Mouse (Mus musculus) testis, postnatal 14 days (tissue): ENCODE measurements at regions not wholly inside any gene's neighbourhood (a gene's known extent, or its start where the extent isn't known, plus 50 kb on each side); places are given as distances from the start of the nearest gene placed in this dataset.

Experiments used
- DNase-seq: peaks from one replicate; pipeline ENCODE4 v3.0.0; 2021; ENCODE audit warnings: low spot score

DNA sequence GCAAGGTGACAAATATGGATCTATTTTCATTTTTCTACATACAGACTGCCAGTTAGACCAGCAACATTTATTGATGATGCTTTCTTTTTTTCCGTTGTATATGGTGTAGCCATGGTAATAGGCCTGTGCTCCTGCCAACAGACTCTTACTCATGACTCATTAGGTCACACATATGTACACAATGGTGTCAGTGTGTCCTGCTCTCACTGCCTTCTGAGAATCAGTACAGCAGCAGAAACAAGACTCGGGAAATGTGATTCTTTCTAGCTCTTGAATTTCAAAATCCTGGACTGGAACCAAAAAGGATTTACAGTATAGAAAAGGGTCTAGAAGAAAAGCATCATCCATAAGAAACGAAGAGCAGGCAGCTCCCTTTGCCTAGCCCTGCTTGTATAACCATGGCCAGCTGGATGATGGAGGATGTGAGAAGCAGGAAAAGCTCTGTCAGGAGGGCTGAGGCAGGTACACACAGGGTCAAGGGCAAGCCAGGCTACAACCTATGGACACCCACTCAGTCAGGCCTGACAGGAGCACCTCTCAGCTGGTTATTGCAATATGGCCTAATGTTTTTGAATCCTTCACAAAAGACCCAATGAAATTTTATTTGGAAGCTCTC is 132.2 kb downstream of the Tmem17 start:
- no peak for DNase-seq

GRCm38 (mm10) chr11:22644877-22645276 is 133.0 kb downstream of the Tmem17 start:
- DNase-seq = no peak

DNA sequence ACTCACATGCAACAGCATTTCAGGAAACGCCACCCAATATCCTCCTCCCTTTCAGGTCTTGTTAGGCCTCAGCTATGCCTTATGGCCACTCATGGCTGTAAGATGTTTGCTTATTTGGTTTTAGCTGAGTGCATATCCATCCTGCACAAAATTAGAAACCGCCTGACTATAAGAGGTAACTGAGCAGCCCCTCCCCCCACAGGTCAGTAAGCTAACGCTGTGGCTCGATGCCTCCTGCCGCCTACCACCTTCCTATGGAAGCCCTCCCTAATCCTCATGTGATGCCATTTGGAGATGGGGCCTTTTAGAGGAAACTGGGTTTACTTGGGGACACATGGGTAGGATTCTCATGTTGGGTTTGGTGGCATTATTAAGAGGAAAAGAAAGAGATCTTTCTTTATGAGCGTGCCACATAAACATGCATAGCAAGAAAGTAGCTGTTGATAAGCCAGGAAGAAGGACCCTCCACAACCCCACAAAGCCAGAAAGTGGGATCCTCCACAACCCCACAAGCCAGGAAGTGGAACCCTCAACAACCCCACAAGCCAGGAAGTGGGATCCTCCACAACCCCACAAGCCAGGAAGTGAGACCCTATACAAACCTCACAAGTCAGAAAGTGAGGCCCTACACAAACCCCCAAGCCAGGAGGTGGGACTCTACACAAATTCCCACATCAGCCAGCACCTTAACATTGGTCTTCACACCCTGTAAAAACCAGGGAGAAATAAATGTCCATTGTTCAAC is 134.5 kb downstream of the Tmem17 start:
- DNase-seq = no peak

DNA sequence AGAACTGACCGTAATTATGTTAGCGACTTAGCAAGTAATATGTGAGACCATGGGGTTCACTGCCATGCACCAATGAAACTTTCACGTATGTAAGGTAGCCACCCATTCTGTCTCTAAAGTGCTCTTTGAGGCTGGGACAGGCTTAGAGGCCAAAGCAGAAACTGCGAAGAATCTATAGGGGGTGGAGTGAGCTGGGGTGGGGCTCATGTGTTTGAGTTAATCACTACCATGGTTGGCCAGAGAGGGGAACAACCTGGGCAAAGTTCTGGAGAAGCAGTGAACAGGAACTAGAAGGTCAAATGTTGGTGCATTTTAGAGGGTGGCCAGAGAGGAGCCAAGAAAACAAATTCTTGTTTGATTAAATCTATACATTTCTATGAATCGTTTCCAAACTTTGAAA is 136.4 kb downstream of the Tmem17 start:
- no peak for DNase-seq

- no peak for DNase-seq
These were observed 138.9 kb downstream of the Tmem17 start for GRCm38 (mm10) chr11:22650771-22651170.

DNA sequence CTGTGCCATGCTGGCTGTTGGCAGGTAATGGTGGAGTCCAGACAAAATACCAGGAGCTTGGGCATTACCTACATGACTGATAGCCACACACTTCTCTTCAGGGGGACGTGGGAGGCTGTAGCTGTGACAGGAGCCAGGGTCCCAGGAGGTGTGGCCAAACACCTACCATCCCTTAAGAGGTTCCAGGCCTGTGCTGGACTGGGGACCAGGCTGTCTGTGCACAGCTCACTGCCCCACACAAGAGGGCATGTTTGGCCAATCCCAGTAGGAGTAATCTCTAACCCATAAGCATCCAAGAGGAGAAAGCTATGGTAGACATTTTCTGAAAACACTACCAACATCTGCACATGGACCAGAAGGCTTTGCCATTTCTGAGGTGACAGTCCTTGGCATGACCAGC is 139.4 kb downstream of the Tmem17 start:
- DNase-seq = no peak

DNA sequence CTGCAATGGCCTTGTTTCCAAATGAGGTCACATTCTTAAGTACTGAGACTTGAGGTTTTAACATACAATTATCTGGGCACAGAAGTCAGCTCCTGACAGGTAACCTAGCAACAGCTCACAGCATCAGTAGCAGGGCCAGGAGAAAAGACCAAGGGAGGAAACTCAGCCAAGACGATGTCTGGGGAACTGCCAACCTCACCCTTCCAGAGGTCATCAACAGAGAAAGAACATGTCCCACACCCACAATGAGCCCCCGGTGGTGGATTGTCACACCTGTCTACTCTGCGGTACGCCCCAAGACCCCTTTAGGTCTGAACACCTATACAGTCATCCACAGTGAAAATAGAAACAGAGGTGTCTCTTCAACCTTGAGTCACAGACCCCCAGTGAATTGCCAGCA is 140.0 kb downstream of the Tmem17 start:
- no peak for DNase-seq

GRCm38 (mm10) chr11:22652931-22653330 is 141.0 kb downstream of the Tmem17 start:
- no peak for DNase-seq

DNA sequence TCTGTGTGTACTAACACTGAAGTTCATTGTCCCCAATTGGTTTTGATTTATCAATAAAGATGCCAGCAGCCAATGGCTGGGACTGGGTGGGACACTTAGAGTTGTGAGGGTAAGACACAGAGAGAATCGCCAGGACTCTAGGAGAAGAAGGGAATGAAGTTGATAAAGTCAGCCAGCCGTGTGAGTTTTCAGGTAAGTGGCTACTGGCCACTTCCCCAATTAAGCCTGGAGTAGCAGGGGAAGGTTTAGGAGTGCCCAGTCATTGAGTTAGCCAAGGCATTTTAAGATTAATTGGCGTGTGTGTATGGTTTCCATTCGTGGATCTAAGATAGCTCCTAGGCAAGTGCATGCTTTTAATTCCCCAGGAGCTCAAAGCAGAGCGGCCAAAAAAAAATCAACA is 141.5 kb downstream of the Tmem17 start:
- no peak for DNase-seq

DNA sequence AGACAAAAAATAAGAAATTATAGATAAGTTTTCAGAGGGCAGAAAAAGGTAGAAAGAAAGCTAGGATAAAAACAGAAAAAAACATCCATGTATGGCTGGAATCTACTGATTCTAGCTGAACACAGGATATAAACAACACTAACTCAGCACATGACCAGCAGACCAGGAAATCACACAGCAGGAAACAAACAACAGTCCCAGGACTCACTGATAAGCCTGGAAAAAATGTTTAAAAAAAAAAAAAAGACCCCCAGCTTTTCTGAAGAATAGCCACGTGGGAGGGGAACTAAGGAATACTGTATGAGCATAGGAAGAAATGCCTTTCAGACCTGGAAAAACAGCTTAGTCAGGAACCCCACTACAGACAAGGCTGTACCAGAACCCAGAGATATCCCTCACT is 145.7 kb downstream of the Tmem17 start:
- no peak for DNase-seq

DNA sequence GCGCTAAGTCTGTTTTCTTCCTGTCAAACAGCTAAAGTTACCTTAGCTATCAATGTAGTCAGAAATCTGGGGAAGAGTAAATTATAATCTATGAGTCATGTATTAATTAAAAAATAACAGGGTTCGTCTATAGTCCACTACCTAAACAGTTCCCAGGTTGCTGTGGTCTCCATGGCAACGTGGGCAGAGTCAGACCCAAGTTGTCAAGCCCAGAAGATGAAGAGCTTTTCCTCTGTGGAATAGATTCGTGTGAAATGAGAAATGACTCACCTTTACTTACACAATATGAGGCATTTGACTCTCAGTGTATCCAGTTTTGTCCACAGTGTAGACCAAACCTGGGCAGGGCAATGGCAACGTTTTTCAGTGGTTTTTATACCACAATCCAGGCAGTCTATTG is 149.2 kb downstream of the Tmem17 start:
- no peak for DNase-seq

- no peak for DNase-seq
These were observed 150.0 kb downstream of the Tmem17 start for GRCm38 (mm10) chr11:22661713-22662551.

DNA sequence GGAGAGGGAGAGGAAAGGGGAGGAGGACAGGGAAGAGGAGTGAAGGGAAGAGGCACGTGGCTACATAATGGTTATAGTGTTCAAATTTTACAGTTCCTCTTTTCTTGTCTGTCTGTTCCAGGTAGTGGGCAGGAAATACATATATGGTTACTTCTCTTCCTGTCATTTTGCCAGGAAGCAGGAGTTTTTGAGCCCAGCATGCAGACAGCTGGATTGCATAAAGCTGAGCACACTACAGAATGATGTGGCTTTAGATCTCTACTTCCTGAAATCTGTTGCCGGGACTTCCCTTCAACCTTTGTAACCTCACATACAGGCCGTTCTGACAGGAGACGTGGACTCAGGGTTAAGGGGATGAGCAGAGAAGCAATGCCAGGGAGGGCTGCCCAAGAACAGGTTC is 154.1 kb downstream of the Tmem17 start:
- DNase-seq = no peak

GRCm38 (mm10) chr11:22666378-22666777 is 154.5 kb downstream of the Tmem17 start:
- DNase-seq = no peak

GRCm38 (mm10) chr11:22668220-22668619 is 156.3 kb downstream of the Tmem17 start:
- DNase-seq = no peak

GRCm38 (mm10) chr11:22669267-22669666 is 157.4 kb downstream of the Tmem17 start:
- no peak for DNase-seq

DNA sequence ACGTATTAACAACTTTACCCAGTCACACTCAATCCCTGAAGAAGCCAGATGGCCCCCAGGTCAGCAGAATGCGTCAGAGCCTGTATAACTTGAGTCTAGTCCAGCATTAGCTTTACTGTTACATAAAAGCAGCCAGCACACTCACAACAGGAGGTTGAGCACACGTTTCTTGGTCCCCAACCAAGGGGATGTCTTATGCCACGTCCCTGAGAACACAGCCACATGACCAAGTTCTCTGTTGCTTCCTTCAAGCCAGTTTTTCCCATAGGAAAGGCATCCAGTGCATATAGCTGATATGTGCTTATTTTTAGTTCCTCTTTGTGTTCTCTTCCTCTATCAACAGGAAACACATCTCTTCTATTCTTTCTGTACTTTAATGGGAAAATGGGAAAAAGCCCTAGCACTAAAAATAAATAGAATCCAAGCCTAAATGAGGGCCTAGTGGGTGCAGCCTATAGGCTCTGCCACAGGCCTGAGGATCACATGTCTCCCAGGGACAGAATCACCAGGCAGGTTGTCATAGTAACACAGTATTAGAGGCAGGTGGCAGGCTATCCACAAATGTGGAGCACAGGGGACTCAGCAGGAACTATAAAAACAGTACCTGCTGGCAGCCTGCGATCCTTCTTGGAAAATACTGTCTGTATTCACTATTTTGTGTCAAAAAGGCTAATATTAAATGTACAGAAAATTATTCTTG is 160.1 kb downstream of the Tmem17 start:
- DNase-seq = no peak

DNA sequence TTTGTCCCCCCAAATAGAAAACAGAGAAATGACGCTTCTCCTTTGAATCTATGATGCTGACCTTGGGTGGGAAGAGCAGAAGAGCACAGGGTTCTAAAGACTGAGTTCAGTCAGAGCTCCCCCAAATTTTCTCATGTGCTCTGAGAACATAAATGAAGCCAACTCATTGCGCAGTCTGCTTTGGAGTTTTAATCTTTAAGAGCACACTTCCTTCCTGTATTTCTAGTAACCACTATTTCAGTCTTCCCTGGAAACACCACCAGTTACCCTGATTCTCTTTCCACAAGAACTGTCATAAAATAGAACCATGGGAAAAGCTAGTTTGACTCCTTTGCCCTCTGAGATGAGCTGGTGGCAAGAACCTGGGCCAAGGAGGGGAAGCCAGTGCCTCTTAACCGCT is 163.2 kb downstream of the Tmem17 start:
- DNase-seq = no peak

DNA sequence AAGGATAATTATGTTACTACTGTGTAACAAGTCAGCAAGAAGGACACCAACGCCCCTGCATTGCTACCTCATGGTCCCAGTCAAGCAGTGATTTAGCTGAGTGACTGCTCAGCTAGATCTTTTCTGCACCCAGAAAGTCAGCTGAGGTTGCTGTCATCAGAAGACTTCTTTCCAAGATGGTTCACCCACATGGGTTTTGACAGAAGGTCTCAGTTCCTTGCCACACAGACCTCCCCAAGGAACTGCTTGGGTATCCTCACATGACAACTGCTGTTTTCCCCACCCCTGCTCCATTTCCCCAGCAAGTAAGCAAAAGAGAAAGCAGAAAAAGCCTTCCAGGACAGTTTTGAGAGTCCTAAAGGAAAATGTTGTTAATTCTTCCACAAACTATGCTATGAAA is 163.9 kb downstream of the Tmem17 start:
- DNase-seq = no peak

DNA sequence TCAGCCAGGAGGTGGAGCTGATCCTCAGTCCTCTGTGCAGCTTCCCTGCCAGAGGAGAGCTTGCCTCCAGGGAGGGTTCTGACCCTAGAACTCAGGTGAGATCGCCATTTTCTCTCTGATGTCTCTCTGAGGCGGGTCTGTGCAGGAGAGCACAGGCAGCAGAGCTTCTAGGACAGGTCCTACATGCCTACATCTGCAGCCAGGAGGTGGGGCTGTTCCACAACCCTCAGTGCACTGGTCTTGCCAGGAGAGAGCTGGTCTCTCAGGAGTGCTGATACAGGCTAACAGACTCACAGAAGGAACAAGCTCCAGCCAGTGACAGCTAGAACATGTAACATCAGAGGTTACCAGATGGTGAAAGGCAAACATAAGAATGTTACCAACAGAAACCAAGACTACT is 165.4 kb downstream of the Tmem17 start:
- no peak for DNase-seq

DNA sequence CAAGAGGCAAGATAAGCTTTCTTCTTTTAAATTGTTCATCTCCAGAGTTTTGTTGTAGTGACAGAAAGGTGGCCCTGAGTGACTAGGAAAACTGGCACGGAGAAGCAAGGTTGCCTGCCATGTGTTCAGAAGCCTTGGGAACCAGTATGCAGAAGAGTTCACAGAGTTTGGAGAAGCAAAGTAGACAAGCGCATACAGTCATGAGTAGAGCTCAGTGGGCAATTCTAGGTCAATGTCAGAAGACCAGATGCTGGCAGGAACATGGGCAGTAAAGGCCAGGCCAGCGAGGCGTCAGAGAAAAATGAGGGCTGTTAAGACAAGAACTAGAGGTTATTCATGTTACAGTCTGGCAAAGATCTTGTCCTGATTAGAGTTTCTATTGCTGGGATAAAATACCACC is 172.7 kb downstream of the Tmem17 start:
- no peak for DNase-seq

GRCm38 (mm10) chr11:22690829-22691228 is 169.9 kb downstream of the B3gnt2 start:
- DNase-seq = no peak
